Mouse (Mus musculus) heart, embryonic 12.5 days (tissue): ENCODE results near the gene Cacna2d3. TPM values are rescaled to one million over a fixed set of nuclear protein-coding genes. Genes with fewer than 3 reads are reported as not detected.

Experiments used
- ATAC-seq: fragments of 200-750 bp; cut with Nextera tagmentation; 2 replicates; pipeline ENCODE4 v1.8.0; 2017; ENCODE audit warnings: moderate TSS enrichment, moderate library complexity; ENCODE audit not compliant: insufficient number of reproducible peaks, low FRiP score
- H3K27ac ChIP-seq: fragments of 300-500 bp; sonication (generic); 2 replicates; pipeline ENCODE4 v1.5.1; 2016; ENCODE audit warnings: mild to moderate bottlenecking, moderate library complexity; ENCODE audit not compliant: poor library complexity, severe bottlenecking
- H3K27me3 ChIP-seq: fragments of 300-500 bp; sonication (generic); replicated peaks from 2 replicates; pipeline ENCODE4 v1.6.1; 2016; ENCODE audit warnings: mild to moderate bottlenecking, moderate library complexity
- H3K36me3 ChIP-seq: fragments of 300-500 bp; sonication (generic); 2 replicates; pipeline ENCODE4 v1.6.1; 2016; ENCODE audit warnings: mild to moderate bottlenecking, moderate library complexity
- H3K4me1 ChIP-seq: fragments of 300-500 bp; sonication (generic); replicated peaks from 2 replicates; pipeline ENCODE4 v1.6.1; 2016; ENCODE audit warnings: mild to moderate bottlenecking
- H3K4me2 ChIP-seq: fragments of 300-500 bp; sonication (generic); 2 replicates; pipeline ENCODE4 v1.6.1; 2016; ENCODE audit warnings: mild to moderate bottlenecking, moderate library complexity
- H3K4me3 ChIP-seq: fragments of 300-500 bp; sonication (generic); 2 replicates; pipeline ENCODE4 v1.5.1; 2016; ENCODE audit warnings: mild to moderate bottlenecking
- H3K9ac ChIP-seq: fragments of 300-500 bp; sonication (generic); 2 replicates; pipeline ENCODE4 v1.6.1; 2016; ENCODE audit warnings: mild to moderate bottlenecking, moderate library complexity
- H3K9me3 ChIP-seq: fragments of 300-500 bp; sonication (generic); replicated peaks from 2 replicates; pipeline ENCODE4 v1.6.1; 2016; ENCODE audit warnings: mild to moderate bottlenecking, moderate library complexity
- WGBS: fragments of 180-500 bp; shearing (Covaris S2); methylation state at CpG from one replicate; pipeline ENCODE4 v1.1.7; 2016; 5-methylcytosine and 5-hydroxymethylcytosine counted together
- polyA plus RNA-seq: library from polyadenylated mRNA; unstranded; fragments of >200 nt; fragmentation: Nextera tagmentation; extraction: Ambion mirVana; gene quantifications from 2 replicates; pipeline ENCODE4 v1.2.1, GENCODE M21; 2016

Gene Cacna2d3
- polyA plus RNA-seq, 1 experiment from 2014 or later = 1.3 TPM

GRCm38 (mm10) chr14:28958131-28959015 lies 763.3 kb downstream of the Cacna2d3 start:
- WGBS = 23% methylated on average over 6 of the region's 6 CpGs
- H3K27me3 ChIP-seq = peaks cover 5% of the 10 kb centered on the region; the same call in 1 of the 2 replicates

GRCm38 (mm10) chr14:28955181-28955580 lies 766.5 kb downstream of the Cacna2d3 start:
- no peak overlapping the region for H3K4me2 ChIP-seq
- H3K27me3 ChIP-seq = peaks cover 5% of the 10 kb centered on the region; the same call in 1 of the 2 replicates
- H3K9me3 ChIP-seq = no peaks in the 10 kb centered on the region
- no peaks in the 10 kb centered on the region for H3K36me3 ChIP-seq
- H3K9ac ChIP-seq = no peak overlapping the region
- 11% methylated on average over 3 of the region's 3 CpGs for WGBS
- ATAC-seq = no peak
- H3K4me1 ChIP-seq = peaks cover 23% of the 10 kb centered on the region
- H3K4me3 ChIP-seq = no peak overlapping the region
- H3K27ac ChIP-seq = no peak overlapping the region

More at GRCm38 (mm10) chr14:28958131-28959015, 763.3 kb downstream of the Cacna2d3 start:
- Histone ChIP-seq H3K9ac (no peak overlapping the region), H3K4me1 (peaks cover 23% of the 10 kb centered on the region), H3K9me3 (no peaks in the 10 kb centered on the region), H3K4me3 (no peak overlapping the region), H3K27ac (peak overlapping the region; percentile 70), H3K4me2 (0 out of 2 replicates have a peak overlapping the region, but pooled peaks have one; percentile 7), H3K36me3 (no peaks in the 10 kb centered on the region)
- ATAC-seq = 0 out of 2 replicates have a peak, but pooled peaks have one; percentile 25

- no peak for ATAC-seq
- H3K4me1 ChIP-seq = peaks cover 21% of the 10 kb centered on the region
- H3K4me3 ChIP-seq = no peak overlapping the region
- no peak overlapping the region for H3K4me2 ChIP-seq
- WGBS = 29% methylated on average over 3 of the region's 3 CpGs
- H3K9ac ChIP-seq = no peak overlapping the region
- H3K27me3 ChIP-seq = peaks cover 5% of the 10 kb centered on the region; the same call in 1 of the 2 replicates
- no peak overlapping the region for H3K27ac ChIP-seq
- no peaks in the 10 kb centered on the region for H3K36me3 ChIP-seq
- H3K9me3 ChIP-seq = no peaks in the 10 kb centered on the region
These were observed 767.1 kb downstream of the Cacna2d3 start for GRCm38 (mm10) chr14:28954588-28954987.

DNA sequence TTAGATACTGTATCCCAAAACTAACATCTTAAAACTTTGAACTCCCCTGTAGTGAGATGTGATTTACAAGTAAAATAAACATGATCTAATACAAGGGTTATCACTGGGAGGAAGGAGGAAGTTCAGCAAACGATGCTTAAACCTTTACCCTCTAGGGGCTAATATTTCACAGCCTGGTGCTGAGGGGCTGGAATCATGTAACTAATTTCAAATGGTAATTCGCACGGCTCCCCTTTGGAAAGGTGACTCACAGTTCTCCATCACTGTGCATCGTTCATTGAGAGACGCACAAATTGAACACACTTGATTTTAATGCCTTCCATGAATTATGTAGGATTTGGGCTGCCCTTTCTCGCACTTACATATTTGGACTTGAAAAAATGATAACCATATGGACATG lies 767.6 kb downstream of the Cacna2d3 start:
- Histone ChIP-seq H3K9me3 (no peaks in the 10 kb centered on the region), H3K9ac (no peak overlapping the region), H3K4me1 (peaks cover 21% of the 10 kb centered on the region), H3K4me2 (no peak overlapping the region), H3K36me3 (no peaks in the 10 kb centered on the region), H3K27me3 (peaks cover 5% of the 10 kb centered on the region; the same call in 1 of the 2 replicates), H3K27ac (no peak overlapping the region), H3K4me3 (no peak overlapping the region)
- WGBS = 51% methylated on average over 6 of the region's 6 CpGs
- ATAC-seq = no peak

GRCm38 (mm10) chr14:28953409-28953808 lies 768.3 kb downstream of the Cacna2d3 start:
- 21% methylated on average over 5 of the region's 5 CpGs for WGBS
- Histone ChIP-seq H3K36me3 (no peaks in the 10 kb centered on the region), H3K27me3 (peaks cover 5% of the 10 kb centered on the region; the same call in 1 of the 2 replicates), H3K4me1 (peaks cover 16% of the 10 kb centered on the region), H3K4me2 (no peak overlapping the region), H3K27ac (no peak overlapping the region), H3K9ac (no peak overlapping the region), H3K4me3 (no peak overlapping the region), H3K9me3 (no peaks in the 10 kb centered on the region)
- no peak for ATAC-seq

DNA sequence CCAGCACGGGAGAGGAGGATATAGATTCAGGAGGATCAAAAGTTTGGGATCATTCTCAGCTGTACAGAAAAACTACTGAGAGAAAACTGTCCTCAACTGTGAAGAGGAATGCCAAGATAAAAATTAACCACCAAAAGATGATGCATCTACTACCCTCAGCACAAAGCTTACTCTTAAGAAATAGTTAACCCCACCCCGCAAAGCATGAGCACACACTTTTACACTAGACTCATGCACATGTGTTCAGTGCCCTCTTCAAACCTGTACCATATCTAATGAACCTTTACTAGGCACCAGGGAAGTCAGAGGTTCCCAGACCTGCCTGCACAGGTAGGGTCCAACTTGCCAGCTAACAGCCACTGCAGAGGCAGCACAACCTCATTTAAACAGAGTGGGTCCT lies 771.2 kb downstream of the Cacna2d3 start:
- Histone ChIP-seq H3K27ac (no peak overlapping the region), H3K36me3 (no peaks in the 10 kb centered on the region), H3K9me3 (no peaks in the 10 kb centered on the region), H3K4me1 (peaks cover 11% of the 10 kb centered on the region), H3K4me2 (no peak overlapping the region), H3K9ac (no peak overlapping the region), H3K27me3 (no peaks in the 10 kb centered on the region), H3K4me3 (no peak overlapping the region)
- ATAC-seq = no peak
- WGBS = 82% methylated on average over 2 of the region's 2 CpGs

DNA sequence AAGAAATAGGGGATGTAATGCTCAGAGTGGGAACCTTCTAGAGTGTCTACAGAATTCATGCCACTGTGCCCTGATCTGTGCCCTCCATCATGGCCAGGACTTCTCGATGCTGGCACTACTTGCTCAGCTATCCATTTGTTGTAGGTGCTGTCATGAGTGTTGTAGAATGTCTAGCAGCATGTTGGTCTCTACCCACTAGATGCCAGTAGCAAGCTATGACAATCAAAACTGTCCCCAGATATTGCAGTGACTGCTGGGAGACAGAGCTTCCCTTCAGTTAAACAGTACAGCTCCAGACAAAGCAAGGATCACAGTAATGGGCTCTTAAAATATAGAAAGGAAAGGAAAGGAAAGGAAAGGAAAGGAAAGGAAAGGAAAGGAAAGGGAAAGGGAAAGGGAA lies 771.9 kb downstream of the Cacna2d3 start:
- Histone ChIP-seq H3K4me1 (peaks cover 6% of the 10 kb centered on the region), H3K36me3 (no peaks in the 10 kb centered on the region), H3K27ac (no peak overlapping the region), H3K27me3 (no peaks in the 10 kb centered on the region), H3K9me3 (no peaks in the 10 kb centered on the region), H3K9ac (no peak overlapping the region), H3K4me3 (no peak overlapping the region), H3K4me2 (no peak overlapping the region)
- ATAC-seq = no peak
- 70% methylated on average over 1 of the region's 1 CpGs for WGBS

- Histone ChIP-seq H3K36me3 (no peaks in the 10 kb centered on the region), H3K4me3 (no peak overlapping the region), H3K9me3 (no peaks in the 10 kb centered on the region), H3K27me3 (no peaks in the 10 kb centered on the region), H3K9ac (no peak overlapping the region), H3K4me2 (no peak overlapping the region), H3K4me1 (no peaks in the 10 kb centered on the region; the same call in 1 of the 2 replicates), H3K27ac (no peak overlapping the region)
- 75% methylated on average over 7 of the region's 7 CpGs for WGBS
- no peak for ATAC-seq
These were observed 773.4 kb downstream of the Cacna2d3 start for GRCm38 (mm10) chr14:28948019-28948850.

GRCm38 (mm10) chr14:28932746-28933293 lies 788.8 kb downstream of the Cacna2d3 start:
- no peaks in the 10 kb centered on the region for H3K36me3 ChIP-seq
- H3K4me2 ChIP-seq = no peak overlapping the region
- H3K27ac ChIP-seq = no peak overlapping the region
- no peaks in the 10 kb centered on the region for H3K9me3 ChIP-seq
- no peaks in the 10 kb centered on the region for H3K4me1 ChIP-seq
- H3K4me3 ChIP-seq = no peak overlapping the region
- H3K27me3 ChIP-seq = no peaks in the 10 kb centered on the region
- WGBS = 83% methylated on average over 1 of the region's 1 CpGs
- H3K9ac ChIP-seq = no peak overlapping the region
- no peak for ATAC-seq

- H3K9me3 ChIP-seq = no peaks in the 10 kb centered on the region
- no peaks in the 10 kb centered on the region for H3K27me3 ChIP-seq
- H3K4me2 ChIP-seq = no peak overlapping the region
- no peak overlapping the region for H3K9ac ChIP-seq
- H3K27ac ChIP-seq = no peak overlapping the region
- H3K4me1 ChIP-seq = peaks cover 15% of the 10 kb centered on the region
- ATAC-seq = no peak
- no peak overlapping the region for H3K4me3 ChIP-seq
- WGBS = 43% methylated on average over 12 of the region's 12 CpGs
- H3K36me3 ChIP-seq = no peaks in the 10 kb centered on the region
These were observed 798.3 kb downstream of the Cacna2d3 start for GRCm38 (mm10) chr14:28923180-28923961.
